Mouse (Mus musculus) neutrophil, adult 59 days (primary cell): Measurements from ENCODE around the gene 1700012A03Rik. TPM values are rescaled to one million over a fixed set of nuclear protein-coding genes. Genes with fewer than 3 reads are reported as not detected.

ENCODE experiments used
- total RNA-seq, 2 experiments: library from RNA; stranded (reverse); gene quantifications; 1 replicate in 1 of 2; 2 replicates in 1 of 2; pipeline ENCODE4 v1.2.4; 2023

The 1700012A03Rik gene
- not detected for total RNA-seq

DNA sequence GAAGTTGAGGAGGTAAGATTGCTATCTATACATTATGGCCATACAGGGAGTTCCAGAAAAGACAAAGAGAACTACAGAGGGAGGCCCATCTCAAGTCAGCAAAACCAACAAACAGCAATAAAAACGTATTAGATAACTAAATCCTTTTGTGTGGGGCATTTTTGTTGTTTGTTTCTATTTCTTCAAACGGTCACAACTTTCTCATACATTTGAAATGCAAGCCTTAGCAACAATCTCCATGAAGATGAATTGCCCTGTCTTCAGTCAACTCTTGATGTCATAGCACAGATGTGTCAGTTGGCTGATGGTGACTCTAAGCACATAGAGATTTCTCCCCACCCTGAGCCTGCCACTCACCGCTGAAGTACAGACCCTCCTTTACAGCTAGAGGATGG lies at the start of gene 1700012A03Rik:
Gene 1700012A03Rik (plus strand): TSS at position 296 of the 395 bp plus-strand sequence.

